Mouse (Mus musculus): Measurements from ENCODE around the gene Efcab11. TPM values are rescaled to one million over a fixed set of nuclear protein-coding genes. Genes with fewer than 3 reads are reported as not detected.

The Efcab11 gene
- polyA plus RNA-seq, 1 experiment = 0.34 TPM

GRCm38 (mm10) chr12:99793465-99794157 lies 90.6 kb downstream of the Efcab11 start:
- H3K4me3 ChIP-seq (replicated peaks; ENCODE audit: extremely low read depth, low read depth, low read length) = no peak overlapping the region

GRCm38 (mm10) chr12:99789283-99789960 lies 94.8 kb downstream of the Efcab11 start:
- DNase-seq = peak; percentile 7
- no peak overlapping the region for H3K4me3 ChIP-seq (replicated peaks; ENCODE audit: extremely low read depth, low read depth, low read length)
- 63% methylated on average over 5 of the region's 5 CpGs for WGBS
- H3K4me1 ChIP-seq (ENCODE audit: control insufficient read depth, insufficient read depth, low read length) = no peaks in the 10 kb centered on the region
- TF ChIP-seq POLR2A (IDR thresholded peaks at IDR 0.05; ENCODE audit: borderline replicate concordance, extremely low read depth, low read depth, low read length) (no peak), CTCF (IDR thresholded peaks at IDR 0.05; ENCODE audit: insufficient read depth, low read length) (no peak)

More at GRCm38 (mm10) chr12:99793465-99794157, 90.6 kb downstream of the Efcab11 start:
- no peaks in the 10 kb centered on the region for H3K4me1 ChIP-seq (ENCODE audit: control insufficient read depth, insufficient read depth, low read length)
- TF ChIP-seq CTCF (IDR thresholded peaks at IDR 0.05; ENCODE audit: insufficient read depth, low read length) (no peak), POLR2A (IDR thresholded peaks at IDR 0.05; ENCODE audit: borderline replicate concordance, extremely low read depth, low read depth, low read length) (no peak)
- DNase-seq = no peak
- 66% methylated on average over 10 of the region's 10 CpGs for WGBS

GRCm38 (mm10) chr12:99781774-99782173 lies 102.5 kb downstream of the Efcab11 start:
- no peak for DNase-seq
- Histone ChIP-seq H3K4me1 (ENCODE audit: control insufficient read depth, insufficient read depth, low read length) (no peaks in the 10 kb centered on the region; the same call in 1 of the 2 replicates), H3K4me3 (replicated peaks; ENCODE audit: extremely low read depth, low read depth, low read length) (no peak overlapping the region)
- WGBS = 90% methylated on average over 5 of the region's 5 CpGs
- TF ChIP-seq CTCF (IDR thresholded peaks at IDR 0.05; ENCODE audit: insufficient read depth, low read length) = no peak
- TF ChIP-seq POLR2A (IDR thresholded peaks at IDR 0.05; ENCODE audit: borderline replicate concordance, extremely low read depth, low read depth, low read length) = no peak

GRCm38 (mm10) chr12:99780396-99780795 lies 103.8 kb downstream of the Efcab11 start:
- Histone ChIP-seq H3K4me3 (replicated peaks; ENCODE audit: extremely low read depth, low read depth, low read length) (no peak overlapping the region), H3K4me1 (ENCODE audit: control insufficient read depth, insufficient read depth, low read length) (no peaks in the 10 kb centered on the region; the same call in 1 of the 2 replicates)
- TF ChIP-seq POLR2A (IDR thresholded peaks at IDR 0.05; ENCODE audit: borderline replicate concordance, extremely low read depth, low read depth, low read length) (no peak), CTCF (IDR thresholded peaks at IDR 0.05; ENCODE audit: insufficient read depth, low read length) (no peak)
- DNase-seq = no peak
- WGBS = 75% methylated on average over 3 of the region's 3 CpGs

- H3K4me1 ChIP-seq (ENCODE audit: control insufficient read depth, insufficient read depth, low read length) = no peaks in the 10 kb centered on the region; the same call in 1 of the 2 replicates
- 84% methylated on average over 7 of the region's 7 CpGs for WGBS
- no peak for DNase-seq
- no peak overlapping the region for H3K4me3 ChIP-seq (replicated peaks; ENCODE audit: extremely low read depth, low read depth, low read length)
- TF ChIP-seq CTCF (IDR thresholded peaks at IDR 0.05; ENCODE audit: insufficient read depth, low read length) = no peak
- no peak for TF ChIP-seq POLR2A (IDR thresholded peaks at IDR 0.05; ENCODE audit: borderline replicate concordance, extremely low read depth, low read depth, low read length)
Observed at GRCm38 (mm10) chr12:99779908-99780307, 104.3 kb downstream of the Efcab11 start.

GRCm38 (mm10) chr12:99776497-99777139 lies 107.6 kb downstream of the Efcab11 start:
- DNase-seq = no peak
- 62% methylated on average over 8 of the region's 8 CpGs for WGBS
- no peak for TF ChIP-seq CTCF (IDR thresholded peaks at IDR 0.05; ENCODE audit: insufficient read depth, low read length)
- no peak for TF ChIP-seq POLR2A (IDR thresholded peaks at IDR 0.05; ENCODE audit: borderline replicate concordance, extremely low read depth, low read depth, low read length)

DNA sequence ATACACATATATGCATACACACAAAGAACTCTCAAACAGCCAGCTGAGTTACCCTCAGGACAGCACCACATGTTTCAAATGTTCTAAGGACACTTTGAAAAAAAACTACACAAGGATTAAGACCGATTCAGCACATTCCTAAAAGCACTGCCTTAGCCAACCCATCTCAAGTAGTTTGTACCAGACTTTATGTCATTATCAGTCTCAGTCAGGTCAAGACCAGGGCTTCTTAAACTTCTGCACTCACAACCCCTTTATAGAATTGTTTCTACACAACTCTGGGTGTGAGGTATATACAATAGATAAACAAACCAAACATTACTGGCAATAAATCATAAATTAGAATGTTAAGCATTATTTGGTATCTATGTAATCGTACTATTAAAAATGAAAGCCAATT lies 109.4 kb downstream of the Efcab11 start:
- whole genome bisulfite sequencing = 65% methylated on average over 2 of the region's 2 CpGs
- H3K4me3 ChIP-seq (replicated peaks; ENCODE audit: extremely low read depth, low read depth, low read length) = no peak overlapping the region
- no peak for DNase-seq
- TF ChIP-seq POLR2A (IDR thresholded peaks at IDR 0.05; ENCODE audit: borderline replicate concordance, extremely low read depth, low read depth, low read length) = no peak
- TF ChIP-seq CTCF (IDR thresholded peaks at IDR 0.05; ENCODE audit: insufficient read depth, low read length) = no peak
- H3K4me1 ChIP-seq (ENCODE audit: control insufficient read depth, insufficient read depth, low read length) = peaks cover 4% of the 10 kb centered on the region; the same call in 1 of the 2 replicates

More at GRCm38 (mm10) chr12:99776497-99777139, 107.6 kb downstream of the Efcab11 start:
- no peak overlapping the region for H3K4me3 ChIP-seq (replicated peaks; ENCODE audit: extremely low read depth, low read depth, low read length)
- H3K4me1 ChIP-seq (ENCODE audit: control insufficient read depth, insufficient read depth, low read length) = peaks cover 4% of the 10 kb centered on the region; the same call in 1 of the 2 replicates

DNA sequence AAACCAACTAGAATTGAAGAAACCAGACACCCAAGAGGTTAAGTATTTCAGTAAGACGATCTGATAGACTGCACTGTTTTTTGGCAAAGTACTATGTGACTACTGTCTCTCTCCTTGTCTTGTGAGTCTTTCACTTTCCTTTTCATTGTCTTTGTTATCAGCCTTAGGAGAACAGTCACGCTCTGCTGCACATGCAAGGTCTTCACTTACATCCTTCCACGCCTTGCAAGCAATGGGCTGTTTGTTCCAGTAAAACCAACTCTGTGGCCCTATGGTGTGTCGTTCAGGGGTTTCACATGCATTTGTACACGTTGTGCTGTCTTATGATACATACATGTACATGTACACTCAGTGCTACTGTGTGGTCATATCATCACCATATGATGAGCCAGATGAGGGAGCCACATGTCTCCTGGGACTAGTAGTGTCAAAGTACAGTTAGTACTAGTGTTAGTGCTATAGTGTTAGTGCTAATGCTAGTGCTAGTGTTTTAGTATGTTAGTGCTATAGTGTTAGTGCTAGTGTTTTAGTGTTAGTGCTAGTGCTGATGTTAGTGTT lies 110.5 kb downstream of the Efcab11 start:
- Histone ChIP-seq H3K4me1 (ENCODE audit: control insufficient read depth, insufficient read depth, low read length) (peaks cover 4% of the 10 kb centered on the region; the same call in 1 of the 2 replicates), H3K4me3 (replicated peaks; ENCODE audit: extremely low read depth, low read depth, low read length) (no peak overlapping the region)
- WGBS = 52% methylated on average over 5 of the region's 5 CpGs
- TF ChIP-seq CTCF (IDR thresholded peaks at IDR 0.05; ENCODE audit: insufficient read depth, low read length) (no peak), POLR2A (IDR thresholded peaks at IDR 0.05; ENCODE audit: borderline replicate concordance, extremely low read depth, low read depth, low read length) (no peak)
- DNase-seq = no peak

- DNase-seq = no peak
- Histone ChIP-seq H3K4me3 (replicated peaks; ENCODE audit: extremely low read depth, low read depth, low read length) (no peak overlapping the region), H3K4me1 (ENCODE audit: control insufficient read depth, insufficient read depth, low read length) (peaks cover 4% of the 10 kb centered on the region; the same call in 1 of the 2 replicates)
- TF ChIP-seq CTCF (IDR thresholded peaks at IDR 0.05; ENCODE audit: insufficient read depth, low read length) (no peak), POLR2A (IDR thresholded peaks at IDR 0.05; ENCODE audit: borderline replicate concordance, extremely low read depth, low read depth, low read length) (no peak)
- WGBS = 75% methylated on average over 7 of the region's 7 CpGs
Observed at GRCm38 (mm10) chr12:99771018-99771417, 113.2 kb downstream of the Efcab11 start.

All from lung, adult 2 months (tissue).